Mouse (Mus musculus) granulocyte monocyte progenitor cell, adult 5-6 weeks (primary cell): ENCODE data around the gene Commd1. TPM values are rescaled to one million over a fixed set of nuclear protein-coding genes. Genes with fewer than 3 reads are reported as not detected.

Source experiments
- ATAC-seq: replicated peaks from 2 replicates; pipeline ENCODE4 v1.8.0; 2016; ENCODE audit warnings: mild to moderate bottlenecking, moderate TSS enrichment, inconsistent platforms; ENCODE audit not compliant: poor library complexity, severe bottlenecking
- total RNA-seq, 2 experiments: library from RNA; stranded (forward) in 1 of 2; stranded (reverse) in 1 of 2; fragments of 200-712, 200-1000 nt in 1 of 2; fragments of >200 nt in 1 of 2; fragmentation: Nextera tagmentation in 1 of 2; gene quantifications; 2 replicates each; pipeline ENCODE4 v1.2.3; 2014 to 2017

Commd1 gene
- total RNA-seq, 2 experiments from 2014 or later: 97.6 to 119 TPM

DNA sequence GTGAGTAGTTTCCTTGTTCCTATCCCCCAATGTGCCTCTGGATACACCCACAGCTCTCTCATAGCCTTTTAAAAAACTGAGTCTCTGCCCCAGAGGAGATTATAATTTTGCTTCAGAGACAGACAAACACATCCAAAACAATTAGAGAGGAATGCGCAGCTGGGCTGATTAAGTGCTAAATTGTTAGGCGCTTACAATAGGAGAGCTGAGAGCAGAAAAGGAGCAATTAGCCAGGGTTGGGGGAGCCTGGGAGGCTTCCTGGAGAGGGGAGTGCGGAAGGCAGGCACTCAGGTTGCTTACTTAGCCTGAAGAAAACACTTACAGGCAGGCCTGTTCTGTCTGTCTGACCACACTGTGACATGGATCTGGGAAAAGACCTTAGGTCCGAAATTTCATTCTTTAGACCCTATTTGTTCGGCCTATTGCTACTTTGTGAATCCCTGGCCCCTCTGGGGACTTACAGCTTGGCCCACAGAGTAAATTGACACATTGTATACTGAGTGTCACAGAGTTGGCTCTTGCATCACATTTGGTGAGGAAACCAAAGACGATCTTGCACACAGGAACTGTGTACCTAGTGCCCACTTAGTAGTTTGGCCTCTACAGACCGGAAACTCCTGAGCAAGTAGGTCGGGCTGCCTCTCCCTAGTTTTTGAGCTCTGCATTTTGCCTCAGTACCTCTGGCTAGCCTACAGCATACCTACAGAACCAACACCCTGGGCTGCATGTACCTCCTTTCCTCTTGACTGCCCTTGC, 117.7 kb downstream of the Commd1 start:
- peak; percentile 56 for ATAC-seq

DNA sequence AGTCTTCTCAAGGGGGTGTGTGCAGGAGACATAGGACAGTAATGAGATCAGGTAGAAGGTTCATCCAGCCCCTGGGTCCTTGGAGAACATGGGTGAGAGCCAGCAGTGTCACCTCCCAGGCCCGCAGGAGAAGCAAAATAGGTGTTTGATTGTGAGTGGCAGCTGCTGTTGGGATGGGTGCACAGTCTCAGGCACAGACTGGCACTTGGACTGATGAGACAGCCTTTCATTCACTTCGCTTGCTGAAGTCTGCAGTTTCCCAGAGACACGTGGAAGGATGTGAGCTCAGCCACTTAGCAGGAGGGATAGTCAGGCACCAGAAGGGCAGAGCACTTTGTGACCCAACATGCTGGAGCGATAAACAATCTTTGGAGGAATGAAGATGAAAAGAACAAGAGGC, 118.6 kb downstream of the Commd1 start:
- ATAC-seq: no peak

DNA sequence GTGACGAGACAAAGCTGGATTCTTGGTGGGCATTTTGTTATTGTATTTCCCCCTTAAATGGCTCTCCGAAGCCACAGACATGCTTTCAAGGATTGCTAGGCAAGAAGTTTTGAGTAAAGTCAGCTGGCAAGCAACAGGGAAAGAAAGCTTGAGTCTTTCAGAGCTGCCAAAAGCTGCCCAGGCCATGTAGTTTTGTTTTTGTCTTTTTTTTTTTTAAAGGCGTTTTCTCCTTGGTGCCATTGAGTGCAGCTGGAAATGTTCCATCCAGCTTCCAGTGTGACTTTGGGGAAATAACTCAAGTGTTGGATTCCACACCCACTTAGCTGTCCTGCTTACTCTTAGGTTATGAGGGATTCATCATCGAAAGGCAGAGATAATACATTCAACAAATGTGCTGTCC, 120.9 kb downstream of the Commd1 start:
- ATAC-seq: no peak

DNA sequence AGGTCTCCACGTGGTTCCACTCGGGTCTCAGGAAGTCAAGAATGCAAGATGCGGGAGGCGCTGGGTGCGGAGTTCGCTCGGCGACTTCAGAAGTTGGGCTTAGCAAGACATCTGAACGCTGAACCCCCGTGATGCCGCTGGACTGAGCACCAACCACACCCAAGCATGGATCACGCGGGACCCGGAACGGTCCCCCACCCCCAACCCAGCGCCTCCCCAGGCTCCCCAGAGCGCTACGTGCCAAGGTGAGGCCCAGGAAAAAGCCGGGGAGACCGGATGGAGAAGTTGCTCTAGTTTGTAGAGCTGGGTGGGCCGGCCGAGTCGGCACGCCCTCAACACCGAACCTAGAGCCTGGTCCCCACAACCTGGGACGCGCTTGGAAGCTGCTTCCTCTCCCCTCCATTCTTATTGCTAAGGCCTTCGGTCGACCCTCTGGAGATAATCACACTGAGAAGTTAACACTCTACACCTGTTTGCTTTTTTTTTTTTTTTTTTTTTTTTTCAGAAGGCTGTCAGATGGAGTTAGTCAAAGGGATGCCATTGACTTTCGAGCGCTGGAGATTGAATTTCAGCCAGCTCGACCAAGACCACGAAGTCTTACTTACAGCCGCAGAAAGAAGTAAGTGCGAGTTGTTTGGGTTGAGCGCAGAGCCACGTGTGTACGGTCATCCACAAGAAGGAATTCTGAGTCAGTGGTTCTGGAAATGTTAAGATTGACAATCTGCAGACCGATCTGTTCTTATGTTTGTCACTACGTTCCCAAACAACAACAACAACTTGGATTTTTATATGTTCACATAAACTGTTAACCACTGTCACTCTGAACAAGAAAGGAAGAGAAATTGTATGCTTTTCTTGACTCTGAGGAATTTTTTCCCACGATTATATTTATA, 121.6 kb downstream of the Commd1 start, which contains the start of gene B3gnt2:
B3gnt2 (minus strand) TSS at position 627 of the 893 bp plus-strand sequence.
- ATAC-seq: peak; percentile 14

DNA sequence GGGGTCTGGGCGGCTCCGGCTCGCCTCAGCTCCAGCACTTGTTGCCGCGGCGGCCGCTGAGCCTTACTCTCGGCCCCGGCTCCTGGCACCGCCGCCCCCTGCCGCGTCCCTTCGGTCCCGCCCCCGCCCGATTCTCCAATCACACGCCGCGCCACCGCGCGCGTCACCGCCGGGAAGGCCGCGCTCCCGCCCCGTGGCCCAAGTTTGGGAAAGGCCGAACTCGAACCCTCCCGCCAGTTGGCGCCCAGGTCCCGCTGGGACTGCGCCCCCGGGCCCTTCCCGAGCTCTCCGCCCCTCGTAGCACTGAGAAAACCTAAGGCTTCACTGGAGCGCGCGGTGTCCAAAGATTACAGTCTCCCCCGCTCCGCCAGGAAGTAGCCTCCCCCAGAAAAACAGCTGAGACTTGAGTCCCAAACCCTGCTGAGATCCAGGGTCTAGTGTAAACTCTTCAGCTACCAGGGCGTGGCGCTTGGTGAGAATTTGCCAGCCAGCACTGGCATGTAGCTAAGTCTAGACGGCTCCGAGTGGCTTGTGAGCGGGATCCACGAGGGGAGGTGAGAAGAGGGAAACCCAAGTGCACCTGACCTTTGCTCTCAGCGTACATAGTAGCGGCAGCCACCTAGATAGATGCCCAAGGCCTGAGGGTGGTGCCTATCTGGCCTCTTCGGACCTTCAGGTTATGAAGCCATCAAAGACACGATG, 122.4 kb downstream of the Commd1 start:
- peak; percentile 62 for ATAC-seq

DNA sequence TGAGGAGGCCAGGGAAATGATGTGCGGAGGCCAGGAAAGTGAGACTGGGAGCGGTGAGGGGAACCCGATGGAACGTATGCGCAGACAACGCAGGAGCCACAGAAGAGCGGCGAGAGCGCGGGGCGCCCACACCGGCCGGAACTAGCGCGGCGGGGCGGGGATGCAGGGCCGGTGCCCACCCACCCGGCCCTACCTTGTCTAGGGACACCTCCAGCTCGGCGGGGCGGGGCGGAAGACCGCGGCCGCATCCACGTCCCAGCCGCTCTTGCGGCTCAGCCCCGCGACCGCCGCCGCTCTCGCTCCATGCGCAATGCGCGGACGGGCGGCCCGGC, 122.9 kb downstream of the Commd1 start:
- ATAC-seq: no peak

DNA sequence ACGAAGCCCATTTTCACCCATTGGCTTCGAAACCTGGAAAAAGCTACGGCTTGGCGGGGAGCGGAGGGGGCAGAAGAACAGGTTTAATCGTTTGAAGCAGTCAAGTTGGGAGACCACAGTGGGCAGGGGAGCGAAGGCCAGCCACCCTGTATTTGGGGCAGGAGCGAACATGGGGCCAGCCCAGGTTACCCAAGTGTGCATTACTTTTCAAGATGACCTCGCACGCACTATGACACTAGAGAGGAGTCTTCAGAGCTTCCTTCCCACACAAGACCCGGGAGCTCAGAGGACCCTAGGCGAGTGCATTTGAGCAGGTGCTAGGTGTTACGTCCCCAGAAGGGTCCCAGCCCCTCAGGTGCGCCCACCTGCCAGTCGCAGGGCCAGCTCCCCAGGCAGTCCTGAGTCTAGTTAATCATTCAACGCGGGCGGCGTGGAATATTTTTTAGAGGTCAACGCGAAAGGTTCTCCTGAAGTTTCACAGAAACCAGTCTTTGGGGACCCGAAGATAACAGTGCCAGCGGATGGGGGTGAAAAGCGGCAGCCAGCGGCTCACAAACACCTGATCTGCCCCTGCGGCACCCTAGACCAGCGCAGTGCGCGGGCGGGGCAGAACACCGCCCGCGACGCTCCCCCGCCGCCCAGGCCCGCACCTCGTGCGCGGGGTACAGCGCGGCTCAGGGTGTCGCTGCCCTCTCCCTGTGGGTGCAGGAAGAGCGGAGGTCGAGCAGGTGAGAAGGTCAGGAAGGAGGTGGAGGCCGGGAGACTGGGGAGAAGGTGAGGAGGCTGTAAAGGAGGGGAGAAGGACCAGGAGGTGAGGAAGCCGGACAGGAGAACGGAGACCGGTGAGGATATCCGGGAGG, 123.5 kb downstream of the Commd1 start:
- ATAC-seq: no peak

DNA sequence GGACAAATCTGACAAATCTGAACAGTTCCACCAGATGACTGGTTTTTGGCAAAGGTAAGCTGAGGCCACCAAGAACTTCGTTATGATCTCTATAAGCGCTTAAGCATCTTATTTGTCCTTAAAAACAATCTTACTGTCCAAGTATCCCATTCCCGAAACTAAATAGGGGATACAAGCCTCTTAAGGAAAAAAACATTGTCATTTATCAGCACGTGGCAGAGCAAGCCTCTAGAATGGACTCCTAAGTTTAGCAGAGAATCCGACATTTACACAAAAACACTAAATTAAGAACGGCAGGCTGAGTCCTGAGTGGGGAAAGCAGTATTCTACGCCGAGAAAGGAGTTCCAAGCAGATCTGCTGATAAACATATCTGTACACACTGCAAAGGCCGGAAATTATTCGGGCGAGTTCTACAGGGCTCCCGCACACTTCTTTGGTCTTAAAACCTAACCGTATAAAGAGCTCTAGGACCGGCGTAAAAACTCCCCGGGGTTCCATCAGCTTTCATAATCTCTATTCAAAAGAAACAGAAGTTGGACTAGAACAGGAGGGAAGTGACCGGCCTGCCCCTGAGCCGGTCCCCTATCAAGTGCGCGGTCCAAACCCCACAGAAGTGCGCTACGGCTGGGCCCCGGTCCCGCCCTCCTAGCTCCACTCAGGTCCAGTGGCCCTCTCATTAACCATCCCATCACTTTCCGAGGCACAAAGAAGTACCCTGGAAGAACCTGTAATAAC, 124.3 kb downstream of the Commd1 start:
- ATAC-seq: peak; percentile 9; the same call in 1 of the 2 replicates

DNA sequence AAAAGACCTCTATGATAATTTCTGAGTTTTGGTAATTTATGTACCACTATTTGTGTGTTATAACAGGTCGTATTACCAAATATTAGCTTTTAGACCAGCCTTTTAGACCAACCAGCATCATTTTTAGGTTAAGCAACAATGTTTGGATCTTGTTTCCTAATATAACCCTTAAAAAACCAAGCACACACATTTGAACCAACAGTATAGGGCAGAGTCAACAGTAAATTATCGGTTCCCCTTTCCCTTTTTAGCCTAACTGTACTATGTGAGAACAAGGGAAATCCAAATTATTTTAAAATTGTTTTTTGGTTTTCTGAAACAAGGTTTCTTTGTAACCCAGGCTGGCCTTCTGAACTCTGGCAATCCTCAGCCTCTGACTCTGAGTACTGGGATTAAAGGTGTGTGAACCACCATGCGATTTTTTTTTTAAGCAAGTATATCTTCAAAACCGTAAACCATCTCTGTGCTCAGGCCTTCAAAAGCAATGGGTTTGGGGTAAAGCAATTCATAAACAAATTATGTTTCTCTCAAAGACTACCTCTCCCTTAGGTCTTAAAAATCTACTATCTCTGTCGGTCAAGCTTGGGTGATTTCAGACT, 125.0 kb downstream of the Commd1 start:
- 0 out of 2 replicates have a peak, but pooled peaks have one; percentile 2 for ATAC-seq

DNA sequence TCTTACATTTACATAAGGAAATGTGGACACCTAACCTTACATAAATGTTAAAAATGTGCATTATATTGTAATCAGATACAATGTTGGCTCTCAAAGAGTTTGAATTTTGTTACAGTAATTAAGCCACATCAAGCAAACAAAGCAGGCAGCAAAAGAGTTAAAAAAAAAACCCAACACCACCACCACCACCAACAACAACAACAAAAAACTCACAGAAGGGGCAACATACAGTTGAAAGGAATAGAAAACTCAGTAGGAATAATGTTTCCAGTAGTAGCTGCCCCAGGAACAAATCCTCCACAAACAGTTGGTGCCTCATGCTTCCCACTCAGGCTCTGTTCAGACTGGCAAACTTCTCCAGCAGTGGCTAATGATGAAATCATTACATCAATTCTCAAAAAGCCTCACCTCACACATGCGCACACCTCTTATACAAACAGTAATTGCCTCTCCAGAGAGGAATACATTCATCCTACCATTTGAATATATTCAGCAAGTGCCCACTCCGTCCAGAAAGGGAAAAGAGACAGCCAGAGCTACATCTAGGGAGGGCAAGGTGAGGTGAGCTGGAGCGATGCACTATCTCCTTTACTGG, 125.7 kb downstream of the Commd1 start:
- no peak for ATAC-seq

DNA sequence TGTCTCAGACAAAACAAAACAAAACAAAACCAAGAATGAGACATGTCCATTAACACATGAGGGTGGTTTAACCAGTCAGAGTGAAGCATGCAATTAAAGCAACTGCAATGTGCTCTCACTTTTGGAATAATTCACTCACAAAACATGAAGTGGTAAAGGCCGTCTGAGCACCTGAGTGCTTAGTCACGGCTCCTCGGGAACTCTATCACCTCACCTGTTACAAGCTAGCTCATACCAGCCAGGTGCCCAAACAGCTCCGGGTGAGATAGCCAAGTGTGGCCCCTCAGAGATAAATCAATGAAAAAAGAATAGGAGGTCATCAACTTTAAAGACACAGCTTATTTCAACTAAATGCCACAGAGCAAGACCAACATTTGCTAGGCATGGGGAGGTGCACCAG, 127.6 kb downstream of the Commd1 start:
- no peak for ATAC-seq

DNA sequence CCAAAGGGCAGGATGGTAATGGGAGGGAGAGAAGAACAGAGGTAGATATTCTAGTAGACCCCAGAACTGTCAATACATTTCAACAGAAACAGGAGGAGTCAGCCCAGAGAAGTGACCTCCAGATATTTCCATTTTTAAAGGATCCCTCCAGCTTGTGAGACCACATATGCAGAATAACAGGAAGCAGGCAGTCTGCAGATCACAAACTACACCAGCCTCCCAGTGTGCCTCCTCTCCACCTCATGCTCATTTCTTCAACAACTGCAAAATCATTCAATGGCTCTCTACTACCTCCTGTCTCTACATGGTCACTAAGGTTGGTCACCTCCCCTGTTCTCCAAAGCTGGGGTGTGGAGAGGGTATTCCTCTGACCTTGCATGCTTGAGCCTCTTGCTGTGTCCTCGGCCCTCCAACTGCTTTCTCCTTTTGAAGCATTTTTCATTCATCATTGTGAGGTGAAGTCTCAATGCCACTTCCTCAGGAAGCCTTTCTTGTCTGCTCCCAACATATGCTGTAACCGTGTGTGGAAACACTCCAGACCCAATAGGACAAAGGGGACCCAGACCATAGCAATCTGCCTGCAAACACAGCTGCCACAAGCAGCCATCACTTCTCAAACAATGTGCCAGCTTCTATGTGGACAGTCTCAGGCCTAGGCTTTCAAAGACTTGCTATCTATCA, 128.6 kb downstream of the Commd1 start:
- peak; percentile 58 for ATAC-seq

DNA sequence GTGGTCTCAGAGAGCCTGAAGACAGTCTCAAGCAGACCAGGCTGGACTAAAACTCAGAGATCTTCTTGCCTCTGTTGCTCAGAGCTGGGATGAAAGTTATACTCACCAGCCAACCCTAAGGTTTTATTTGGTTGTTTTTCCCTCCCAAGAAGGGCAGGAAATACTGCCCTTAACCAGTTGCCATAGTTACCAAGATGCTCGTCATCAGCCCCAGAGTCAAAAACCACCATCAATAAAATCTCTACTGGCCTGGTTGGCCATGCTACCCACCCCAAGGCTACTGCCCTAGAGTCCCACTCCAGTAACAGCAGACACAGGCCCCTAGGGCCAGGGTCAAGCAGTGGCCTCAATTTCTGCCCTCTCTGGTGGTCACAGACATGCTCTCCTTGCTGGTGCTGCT, 129.7 kb downstream of the Commd1 start:
- no peak for ATAC-seq

DNA sequence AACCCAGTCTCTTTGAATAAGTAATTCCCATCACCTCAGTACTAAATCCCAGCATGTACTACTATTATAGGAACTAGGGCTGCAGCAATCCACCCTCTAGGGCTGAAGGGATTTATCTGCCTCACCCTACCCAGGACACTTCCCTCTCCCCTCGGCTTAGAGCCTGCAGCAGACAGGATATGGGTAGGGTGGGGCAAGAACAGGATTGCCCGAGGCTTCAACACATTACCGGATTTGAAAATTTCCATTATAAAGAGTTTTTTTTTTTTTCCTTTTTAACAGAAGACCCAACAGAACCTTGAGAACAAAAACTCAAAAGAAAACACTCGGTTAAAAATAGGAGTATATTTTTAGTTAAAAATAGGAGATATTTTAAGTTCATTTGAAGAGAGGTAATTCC, 130.8 kb downstream of the Commd1 start:
- peak; percentile 45 for ATAC-seq

DNA sequence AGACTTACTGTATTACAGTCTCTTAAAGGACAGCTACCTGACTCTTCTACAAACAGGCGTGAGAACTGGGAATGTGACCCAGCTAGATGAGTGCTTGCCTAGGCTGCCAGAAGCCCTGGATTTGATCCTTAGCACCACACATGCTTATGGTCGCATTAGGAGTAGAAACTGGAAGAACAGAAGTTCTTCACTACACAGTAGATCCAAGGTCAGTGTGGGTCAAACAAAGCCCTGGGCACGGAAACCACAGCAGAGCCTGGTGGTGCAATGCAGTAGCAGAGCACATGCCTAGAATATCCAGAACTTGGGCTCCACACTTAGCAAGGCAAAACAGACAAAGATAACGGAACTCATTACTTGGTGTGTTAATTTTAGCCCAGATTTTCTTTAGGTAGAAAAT, 132.1 kb downstream of the Commd1 start:
- ATAC-seq: peak; percentile 54

DNA sequence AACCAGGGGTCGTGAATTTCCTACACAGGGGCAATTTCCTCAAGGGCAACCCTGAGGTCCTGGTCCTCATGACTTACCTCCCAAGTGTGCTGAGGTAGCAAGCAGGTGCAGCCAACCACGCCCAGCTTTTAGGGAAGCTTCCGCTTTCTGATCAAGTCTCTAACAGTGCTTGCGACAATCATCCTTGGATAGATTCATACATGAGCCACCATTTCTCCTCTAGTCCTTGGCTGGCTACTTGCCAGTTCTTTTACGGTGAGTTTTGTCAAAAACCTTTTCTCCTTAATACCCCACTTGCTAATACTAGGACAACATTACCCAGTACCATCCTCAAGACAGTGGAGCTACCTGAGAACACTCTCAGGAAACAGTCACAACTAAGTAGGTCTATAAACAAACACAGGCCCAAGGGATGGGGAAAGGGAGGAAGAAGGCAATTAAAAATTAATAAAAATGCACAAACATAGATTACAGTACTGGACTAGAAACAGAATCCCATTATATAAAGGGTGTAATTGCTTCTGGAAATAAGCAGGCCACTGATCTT, 133.5 kb downstream of the Commd1 start:
- peak; percentile 29 for ATAC-seq

DNA sequence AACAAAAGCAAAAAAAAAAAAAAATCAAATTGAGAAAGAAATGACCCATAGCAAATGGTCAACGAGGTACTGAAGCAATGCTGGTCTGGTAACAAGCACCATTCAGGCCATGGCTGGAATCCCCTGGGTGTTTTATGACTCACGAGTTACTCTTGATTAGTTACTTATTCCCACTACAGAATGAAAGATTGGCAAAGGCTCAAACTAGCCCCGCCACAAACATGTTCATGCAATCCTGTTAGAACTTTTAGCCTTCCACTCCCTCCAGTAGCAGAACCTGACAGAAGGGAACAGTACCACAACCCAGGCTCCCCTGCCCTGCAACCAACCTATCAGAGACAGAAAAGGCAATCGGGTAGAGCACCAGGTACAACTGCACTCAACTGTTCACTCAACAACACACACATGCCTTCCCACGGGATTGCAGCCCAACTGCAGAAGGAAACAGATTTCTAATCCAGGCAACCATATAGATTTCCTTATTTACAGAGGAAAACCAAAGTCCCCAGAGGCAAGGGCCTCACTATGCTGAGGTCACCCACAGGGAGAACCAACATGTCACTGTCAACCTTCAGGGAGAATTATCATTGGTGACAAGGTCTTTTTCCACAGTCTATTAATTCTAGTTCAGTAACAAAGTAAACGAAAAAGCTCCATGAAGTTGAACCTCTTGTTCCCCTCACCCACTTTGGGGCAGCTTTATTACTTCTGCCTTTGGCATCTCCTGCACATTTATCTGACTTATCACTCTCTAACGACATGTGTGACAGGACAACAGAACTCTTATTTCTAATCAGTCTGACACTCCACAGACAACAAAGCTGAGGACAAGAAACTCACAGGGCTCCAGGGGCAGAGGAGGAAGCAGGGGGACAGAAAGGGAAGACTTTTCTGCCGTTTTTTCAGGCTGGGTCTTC, 134.2 kb downstream of the Commd1 start:
- no peak for ATAC-seq
